Mouse (Mus musculus) gastrocnemius, adult 18-20 months (tissue): ENCODE results near the gene Cox6a1. TPM values are rescaled to one million over a fixed set of nuclear protein-coding genes. Genes with fewer than 3 reads are reported as not detected.

Experiments used
- DNase-seq: peaks from one replicate; pipeline ENCODE4 v3.0.0; 2021; ENCODE audit warnings: low spot score
- total RNA-seq, 2 experiments: library from RNA; stranded (reverse); gene quantifications; 2 replicates each; pipeline ENCODE4 v1.2.3; 2021

Cox6a1 gene
- total RNA-seq, 2 experiments from 2014 or later = 42.5 to 67.7 TPM

DNA sequence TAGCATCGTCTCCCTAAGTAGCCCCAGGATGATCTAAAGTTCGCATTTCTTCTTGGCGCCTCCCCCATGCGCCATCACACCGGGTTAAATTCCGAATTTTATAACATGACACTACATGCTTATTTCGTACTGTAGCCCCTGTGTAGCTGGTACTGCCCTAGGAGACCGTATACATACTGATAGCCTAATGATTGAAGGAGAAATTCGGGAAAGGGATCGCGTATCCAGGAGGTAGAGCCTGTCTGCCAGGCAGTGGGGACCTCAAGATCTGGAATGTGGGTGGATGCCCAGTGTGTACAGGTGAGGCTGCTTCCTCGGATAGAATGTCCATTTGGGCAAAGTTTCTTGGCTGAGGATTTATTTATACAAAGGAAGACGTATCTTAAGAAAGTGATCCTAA, 47.2 kb downstream of the Cox6a1 start:
- DNase-seq = no peak

- DNase-seq = peak; percentile 100
Measured at GRCm38 (mm10) chr5:115300792-115301614, 47.8 kb downstream of the Cox6a1 start, which contains the start of gene Dynll1. Gene Dynll1 (minus strand): TSS chr5:115300999.

- DNase-seq = peak; percentile 57
Measured at GRCm38 (mm10) chr5:115300035-115300744, 48.6 kb downstream of the Cox6a1 start.

DNA sequence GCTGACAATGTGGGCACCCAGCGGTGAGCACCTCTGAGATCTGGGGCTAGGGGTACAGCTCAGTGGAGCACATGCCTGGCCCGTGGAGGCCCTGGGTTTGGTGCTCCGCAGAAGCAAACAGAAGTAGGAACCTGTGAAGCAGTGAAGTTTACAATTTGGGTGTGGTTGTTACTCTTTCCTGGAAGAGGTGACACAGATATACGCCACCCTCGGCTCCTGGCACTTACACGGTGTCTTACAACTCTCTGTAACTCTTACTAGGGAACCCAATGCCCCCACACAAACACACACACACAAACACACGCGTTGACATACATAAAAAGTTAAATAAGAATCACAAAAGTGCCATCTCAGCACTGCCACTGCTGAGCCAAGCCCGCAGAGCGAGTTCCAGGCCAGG, 52.4 kb downstream of the Cox6a1 start:
- DNase-seq = no peak

Other genes starting within 250 kb of the Cox6a1 start
- gene Acads, start 229.6 kb downstream of the Cox6a1 start, total RNA-seq = 10 to 100 TPM; 74.2 to 75.3 TPM
- gene Unc119b, start 214.0 kb downstream of the Cox6a1 start, total RNA-seq = 10 to 100 TPM; 11.1 to 12.4 TPM
- gene Mlec, start 190.8 kb downstream of the Cox6a1 start, total RNA-seq = 100 to 1,000 TPM; 149 to 158 TPM
- 1 to 10 TPM in 1 of 2 experiments, under 1 TPM in 1; 0.50 to 1.2 TPM for gene Cabp1, start 154.6 kb downstream of the Cox6a1 start, total RNA-seq
- gene Pop5, start 113.1 kb downstream of the Cox6a1 start, total RNA-seq = 10 to 100 TPM; 34.9 to 39.3 TPM
- gene Rnf10, start 76.1 kb downstream of the Cox6a1 start, total RNA-seq = 100 to 1,000 TPM; 275 to 312 TPM
- 10 to 100 TPM; 81.3 to 91.7 TPM for gene Coq5, start 69.3 kb downstream of the Cox6a1 start, total RNA-seq
- 10 to 100 TPM; 44.1 to 75.5 TPM for gene Dynll1, start 48.0 kb downstream of the Cox6a1 start, total RNA-seq
- 10 to 100 TPM in 1 of 2 experiments, 1 to 10 TPM in 1; 9.6 to 13.2 TPM for gene Srsf9, start 21.8 kb downstream of the Cox6a1 start, total RNA-seq
- gene Gatc, start 7.8 kb downstream of the Cox6a1 start, total RNA-seq = 10 to 100 TPM; 23.6 to 24.7 TPM
- gene Triap1, start 7.8 kb downstream of the Cox6a1 start, total RNA-seq = 10 to 100 TPM; 18.2 to 18.3 TPM
- gene Msi1, start 80.6 kb upstream of the Cox6a1 start, total RNA-seq = under 1 TPM in 1 of 2 experiments, not detected in 1; 0.57 TPM
- gene Pla2g1b, start 117.3 kb upstream of the Cox6a1 start, total RNA-seq = not detected
- 10 to 100 TPM; 14.8 to 16.5 TPM for gene Sirt4, start 135.7 kb upstream of the Cox6a1 start, total RNA-seq
- 10 to 100 TPM; 87.2 to 94.2 TPM for gene Pxn, start 157.7 kb upstream of the Cox6a1 start, total RNA-seq
- gene Rplp0, start 210.5 kb upstream of the Cox6a1 start, total RNA-seq = 100 to 1,000 TPM; 617 to 621 TPM
- gene Gcn1l1, start 216.3 kb upstream of the Cox6a1 start, total RNA-seq = 10 to 100 TPM; 27.9 to 31.1 TPM